Mouse (Mus musculus) brain, embryonic 14.5 days (tissue): ENCODE measurements at regions not wholly inside any gene's neighbourhood (a gene's known extent, or its start where the extent isn't known, plus 50 kb on each side); places are given as distances from the start of the nearest gene placed in this dataset.

Experiments
- DNase-seq: peaks from one replicate; pipeline ENCODE4 v3.0.0-alpha.2; 2011; ENCODE audit warnings: low read depth
- CTCF ChIP-seq: fragments of 200-500 bp; IDR thresholded peaks from 2 replicates; pipeline ENCODE4 v1.5.1; 2012; ENCODE audit warnings: inconsistent platforms, mild to moderate bottlenecking, moderate library complexity, borderline replicate concordance; ENCODE audit not compliant: insufficient read depth, insufficient read length; ENCODE audit errors: extremely low read depth
- POLR2A ChIP-seq: fragments of 200-500 bp; IDR thresholded peaks from 2 replicates; pipeline ENCODE4 v1.6.1; 2012; ENCODE audit warnings: mild to moderate bottlenecking, inconsistent platforms, borderline replicate concordance; ENCODE audit not compliant: poor library complexity, insufficient read depth, insufficient read length, severe bottlenecking; ENCODE audit errors: extremely low read depth

- TF ChIP-seq POLR2A (no peak), CTCF (no peak)
- DNase-seq, result no peak
Observed at GRCm38 (mm10) chr14:99635556-99636150, 337.2 kb downstream of the Klf5 start.

DNA sequence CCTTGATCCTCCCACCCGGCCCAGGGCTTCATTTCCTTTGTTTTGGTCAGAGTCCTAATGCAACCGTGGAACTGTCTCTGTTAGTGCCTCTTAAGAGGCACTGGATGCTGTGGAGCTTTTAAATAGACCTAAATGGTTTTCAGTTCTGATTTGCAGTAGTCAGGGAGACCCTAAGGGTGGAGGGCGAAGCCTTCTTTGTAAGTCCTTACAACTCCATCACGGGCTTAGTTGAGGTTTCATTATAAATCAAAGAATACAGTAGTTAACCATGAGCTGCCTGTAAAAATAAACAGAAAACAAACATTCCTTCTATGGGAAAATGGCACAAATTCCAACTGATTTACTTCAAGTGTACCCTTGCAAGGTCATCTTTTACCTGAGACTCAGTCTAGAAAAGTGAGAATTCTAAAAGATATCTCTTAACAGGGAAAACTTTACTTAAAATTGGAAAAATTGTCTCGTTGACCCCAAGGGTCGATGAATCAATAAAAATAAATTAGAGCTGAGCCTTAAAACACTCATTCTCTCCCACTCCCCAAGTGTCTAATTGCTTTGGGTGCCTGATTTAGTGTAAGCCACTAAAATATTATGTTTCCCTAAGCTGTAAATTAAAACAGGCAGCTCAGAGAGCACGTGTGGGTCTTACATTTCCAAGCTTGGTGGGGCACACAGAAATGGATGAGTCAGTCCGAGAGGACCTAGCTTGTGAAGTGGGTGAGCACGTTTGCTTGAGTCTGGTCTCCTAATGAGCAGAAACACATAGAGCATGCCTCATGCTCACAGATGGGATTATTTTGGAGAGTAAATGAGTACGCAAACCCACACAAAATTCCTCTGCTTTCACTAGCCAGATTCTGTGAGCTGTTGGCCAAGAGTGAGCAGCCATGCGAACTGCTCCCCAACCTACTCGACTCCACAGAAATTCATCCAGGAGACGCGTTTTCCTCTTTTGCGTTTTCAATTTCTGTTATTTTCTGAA lies 343.3 kb downstream of the Klf5 start:
- no peak for DNase-seq
- TF ChIP-seq CTCF (no peak), POLR2A (no peak)

DNA sequence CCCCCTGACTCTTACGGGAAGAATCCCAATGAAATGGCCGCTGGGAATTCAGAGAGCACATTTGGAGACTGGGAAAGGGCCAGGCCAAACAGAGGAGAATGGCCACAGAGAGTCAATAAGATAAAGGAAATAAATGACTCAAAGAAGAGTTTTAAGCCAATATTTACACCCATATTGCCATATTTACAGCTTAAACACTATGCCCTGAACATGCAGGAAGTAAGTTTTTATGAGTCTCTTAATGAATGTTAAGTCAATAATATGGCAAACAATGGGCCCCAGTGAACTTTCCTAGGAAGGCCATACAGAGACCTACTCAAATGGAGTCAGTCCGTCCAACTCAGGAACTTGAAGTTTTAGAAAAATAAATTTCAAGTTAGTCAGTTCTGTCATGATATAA lies 347.8 kb downstream of the Klf5 start:
- TF ChIP-seq POLR2A, result no peak
- no peak for TF ChIP-seq CTCF

GRCm38 (mm10) chr14:99674399-99674798 lies 375.9 kb downstream of the Klf5 start:
- DNase-seq, result no peak
- TF ChIP-seq POLR2A (no peak), CTCF (no peak)

More for the DNA sequence above, 347.8 kb downstream of the Klf5 start:
- DNase-seq, result no peak

DNA sequence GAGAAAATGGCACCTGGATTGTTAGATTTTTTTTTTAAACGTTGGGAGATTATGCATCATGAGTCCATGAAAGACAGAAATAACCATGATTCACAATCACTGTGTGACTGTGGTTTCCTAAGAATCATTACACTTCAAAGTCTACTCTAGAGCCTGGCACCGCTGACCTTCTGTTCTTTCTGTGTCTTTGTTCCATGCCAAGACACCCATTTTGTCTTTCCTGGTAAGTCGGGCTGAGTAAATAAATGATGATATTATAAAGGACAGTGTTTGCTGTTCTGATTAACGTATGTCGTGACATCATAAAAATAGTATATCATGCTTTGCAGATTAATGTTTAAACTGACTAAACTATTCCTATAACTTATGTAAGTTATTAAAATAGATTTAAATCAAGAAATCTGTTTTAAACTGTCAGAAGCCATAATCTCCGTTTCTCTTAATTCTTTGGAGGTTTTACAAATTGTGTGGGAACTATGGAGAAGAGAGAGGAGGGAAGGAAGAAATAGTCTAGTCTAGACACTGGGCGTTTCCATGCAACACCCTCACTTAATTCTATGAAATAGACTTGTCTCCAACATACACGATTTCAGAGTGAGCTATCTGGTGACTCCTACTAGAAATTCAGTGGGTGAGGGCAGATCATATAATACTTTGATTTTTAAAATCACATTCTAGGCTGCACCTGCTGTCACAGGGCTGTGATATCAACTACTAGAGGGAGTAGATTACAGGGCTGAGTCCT lies 388.7 kb downstream of the Klf5 start:
- TF ChIP-seq POLR2A (no peak), CTCF (no peak)
- no peak for DNase-seq

DNA sequence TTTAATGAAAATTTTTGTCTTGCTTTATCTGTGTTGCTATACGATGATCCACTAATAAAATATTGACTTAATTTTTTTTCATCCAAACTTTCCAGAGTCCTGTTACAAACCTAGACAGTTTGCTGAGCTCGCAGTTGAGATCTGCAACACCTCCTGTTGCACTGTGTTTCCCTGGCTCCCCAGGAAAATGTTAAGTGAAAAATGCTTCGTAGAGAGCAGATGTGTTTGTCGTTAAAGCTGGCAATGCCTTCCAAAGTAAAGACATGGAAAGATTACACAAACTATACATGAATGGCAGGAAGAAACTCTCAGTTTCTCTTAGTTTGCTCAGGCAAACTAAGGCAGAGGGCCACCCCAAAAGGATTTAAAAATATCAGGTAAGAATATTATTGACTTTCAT lies 389.9 kb downstream of the Klf5 start:
- no peak for DNase-seq
- no peak for TF ChIP-seq CTCF
- no peak for TF ChIP-seq POLR2A

DNA sequence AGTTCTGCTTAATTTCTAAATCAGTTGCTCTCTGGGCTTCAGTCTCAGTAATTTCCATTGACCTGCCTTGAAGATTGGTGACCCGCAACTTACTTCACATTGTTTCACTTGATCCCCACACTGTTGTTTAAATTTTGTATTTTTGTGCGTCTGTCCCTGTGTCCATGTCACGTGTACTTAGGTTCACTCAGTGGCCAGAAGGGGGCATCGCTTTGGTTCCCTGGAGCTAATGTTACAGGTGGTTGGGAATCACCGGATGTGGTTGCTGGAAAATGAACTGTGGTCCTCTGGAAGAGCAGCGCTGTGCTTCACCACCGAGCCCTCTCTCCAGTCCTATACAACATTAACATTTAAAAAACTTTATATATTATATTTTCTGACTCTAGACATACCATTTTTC lies 397.8 kb downstream of the Klf5 start:
- DNase-seq, result no peak
- no peak for TF ChIP-seq CTCF
- no peak for TF ChIP-seq POLR2A

- no peak for TF ChIP-seq POLR2A
- TF ChIP-seq CTCF, result no peak
- no peak for DNase-seq
Observed at GRCm38 (mm10) chr14:99699545-99699944, 401.1 kb downstream of the Klf5 start.

GRCm38 (mm10) chr14:99706004-99706403 lies 407.5 kb downstream of the Klf5 start:
- TF ChIP-seq POLR2A (no peak), CTCF (no peak)
- DNase-seq, result no peak

DNA sequence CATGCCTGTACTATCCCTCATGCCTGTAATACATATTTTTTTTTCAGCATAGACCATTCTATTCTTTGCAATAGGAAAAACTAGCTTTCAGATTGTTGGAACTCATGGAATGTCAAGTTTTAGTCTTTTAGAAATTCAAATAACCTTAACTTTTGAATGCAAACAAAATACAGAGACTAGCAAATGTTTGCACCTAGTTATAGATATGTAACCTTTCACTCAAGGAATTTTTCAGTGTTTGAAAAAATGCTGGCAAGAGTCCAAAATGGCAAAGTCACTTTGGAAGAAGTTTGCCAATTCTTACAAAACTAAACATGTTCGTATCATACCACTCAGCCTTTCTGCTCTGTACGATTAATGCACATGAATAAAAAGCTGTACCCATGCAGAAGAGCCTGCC lies 409.6 kb downstream of the Klf5 start:
- TF ChIP-seq POLR2A, result no peak
- TF ChIP-seq CTCF, result no peak
- no peak for DNase-seq

DNA sequence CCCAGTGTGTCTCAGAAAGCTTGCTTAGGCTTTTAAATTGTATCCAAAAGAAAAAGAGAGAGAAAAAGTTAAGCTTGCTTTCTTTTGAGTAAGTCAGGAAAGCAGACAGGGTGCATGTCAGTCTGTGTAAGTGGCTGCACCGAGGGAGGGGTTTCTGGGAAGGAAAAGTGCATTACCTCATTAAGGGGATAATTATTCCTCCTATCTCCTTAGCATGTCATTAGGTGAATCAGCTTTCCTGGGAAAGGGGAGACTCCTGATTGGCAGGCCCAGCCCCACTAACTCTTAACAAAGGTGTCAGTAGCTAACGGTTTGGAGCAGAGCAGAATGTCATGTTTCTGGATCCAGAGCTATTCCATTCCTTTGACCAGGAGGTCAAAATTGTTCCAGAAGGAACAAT lies 411.3 kb downstream of the Klf5 start:
- TF ChIP-seq CTCF (no peak), POLR2A (no peak)
- DNase-seq, result peak; percentile 49

DNA sequence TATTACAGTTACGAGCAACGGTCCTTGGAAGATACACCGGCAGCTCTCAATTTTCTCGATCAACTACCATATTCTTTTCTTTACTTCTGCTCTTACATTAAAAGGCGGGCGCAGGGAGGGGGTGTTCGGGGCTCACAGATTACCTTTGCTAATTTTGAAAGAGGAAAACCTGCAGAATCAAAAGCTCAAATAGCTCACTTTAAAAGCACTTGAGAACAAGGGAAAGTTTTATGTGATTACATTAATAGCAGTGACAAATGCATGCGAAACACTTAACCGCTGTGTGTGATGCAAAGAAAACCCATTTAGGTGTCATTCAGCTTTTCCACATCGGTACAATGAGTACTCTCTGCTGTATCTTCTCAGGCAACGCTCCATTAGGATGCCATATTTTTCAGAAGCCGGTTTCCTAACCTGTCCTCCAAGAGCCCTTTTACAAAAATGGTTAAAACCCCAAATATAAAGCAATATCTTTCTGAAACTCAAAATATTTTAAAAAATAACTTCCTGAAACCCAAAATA lies 412.2 kb downstream of the Klf5 start:
- TF ChIP-seq CTCF (no peak), POLR2A (no peak)

DNA sequence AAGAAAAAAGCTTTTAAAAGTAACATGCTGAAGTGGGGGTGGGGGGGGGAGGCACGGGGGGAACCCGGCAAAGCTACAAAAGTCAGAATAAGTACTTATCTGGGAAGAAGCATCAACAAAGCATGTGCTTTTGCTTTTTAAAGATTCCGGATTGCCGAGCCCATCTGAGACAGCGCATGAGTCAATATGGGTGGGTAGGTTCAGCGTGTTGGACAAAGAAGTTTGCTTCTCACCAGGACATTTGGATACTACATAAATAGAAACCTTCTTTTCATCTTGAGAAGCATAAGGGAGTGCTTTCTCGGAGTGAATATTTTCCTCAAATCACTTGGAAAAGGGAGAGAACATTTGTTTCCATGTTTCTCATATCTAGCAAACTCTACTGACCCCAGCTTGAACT lies 414.1 kb downstream of the Klf5 start:
- no peak for DNase-seq
- no peak for TF ChIP-seq CTCF
- no peak for TF ChIP-seq POLR2A

More for the DNA sequence above, 412.2 kb downstream of the Klf5 start:
- DNase-seq, result peak; percentile 61
